Mouse (Mus musculus) heart, postnatal 0 days (tissue): ENCODE data around the gene Emx1.

Experiments used
- CTCF ChIP-seq: IDR thresholded peaks from 2 replicates; pipeline ENCODE4 v1.5.1; 2016; ENCODE audit warnings: antibody characterized with exemption, control low read depth, low read depth
- EP300 ChIP-seq: IDR thresholded peaks from 2 replicates; pipeline ENCODE4 v1.6.1; 2016; ENCODE audit warnings: antibody characterized with exemption, low read depth

DNA sequence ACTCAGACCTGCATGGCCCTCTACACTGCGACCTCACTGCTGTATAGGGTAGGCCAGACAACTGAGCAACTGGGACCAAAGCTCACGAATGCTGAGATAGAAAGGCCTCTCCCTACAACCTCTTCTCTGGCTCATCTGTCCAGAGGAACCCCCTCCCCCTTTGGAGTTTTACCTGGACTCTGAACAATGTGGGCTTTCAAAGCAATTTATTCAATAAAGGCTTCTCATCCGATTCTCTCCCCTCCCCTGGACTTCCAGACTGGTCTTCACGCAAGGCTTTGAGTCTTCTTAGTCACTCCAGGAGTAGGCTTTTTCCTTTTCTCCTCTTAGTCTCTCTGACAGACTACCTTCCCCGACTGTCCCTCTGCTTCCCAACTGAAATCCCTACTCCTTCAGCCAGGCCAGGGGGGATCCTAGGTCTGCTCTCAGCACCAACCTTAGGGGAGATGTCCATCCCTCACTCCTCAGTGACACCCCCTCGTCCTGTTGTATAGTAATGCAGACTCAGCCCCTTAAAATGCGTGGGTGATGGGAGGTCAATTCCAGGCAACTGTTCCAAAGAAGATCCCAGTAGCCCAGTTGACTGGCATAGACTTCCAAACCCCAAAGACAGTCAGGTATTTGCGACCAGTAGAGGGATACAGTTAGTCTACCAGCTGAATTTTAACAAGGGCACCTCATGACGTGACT, 4.7 kb downstream of the Emx1 start:
- TF ChIP-seq CTCF: no peak
- no peak for TF ChIP-seq EP300
